Mouse (Mus musculus) liver, adult 2 months (tissue): ENCODE measurements at regions not wholly inside any gene's neighbourhood (a gene's known extent, or its start where the extent isn't known, plus 50 kb on each side); places are given as distances from the start of the nearest gene placed in this dataset.

Experiments
- DNase-seq: peaks from one replicate; pipeline ENCODE4 v3.0.0-alpha.2; 2011; ENCODE audit warnings: low read depth, low spot score; ENCODE audit errors: extremely low read depth
- H3K27ac ChIP-seq: fragments of 200-500 bp; replicated peaks from 2 replicates; pipeline ENCODE4 v1.5.1; 2012; ENCODE audit warnings: low read depth, mild to moderate bottlenecking, control low read depth, inconsistent platforms, low read length; ENCODE audit not compliant: insufficient read depth
- H3K27me3 ChIP-seq: fragments of 200-500 bp; 2 replicates; pipeline ENCODE4 v1.6.1; 2012; ENCODE audit warnings: mild to moderate bottlenecking, moderate library complexity, low read length, inconsistent platforms; ENCODE audit not compliant: control insufficient read depth, insufficient read depth
- H3K36me3 ChIP-seq: fragments of 200-500 bp; 2 replicates; pipeline ENCODE4 v1.6.1; 2012; ENCODE audit warnings: low read length, inconsistent platforms; ENCODE audit not compliant: control insufficient read depth, insufficient read depth
- H3K4me1 ChIP-seq: fragments of 200-500 bp; 2 replicates; pipeline ENCODE4 v1.6.1; 2011; ENCODE audit warnings: low read length; ENCODE audit not compliant: control insufficient read depth, insufficient read depth
- H3K4me3 ChIP-seq: fragments of 200-500 bp; 2 replicates; pipeline ENCODE4 v1.5.1; 2011; ENCODE audit warnings: low read depth, mild to moderate bottlenecking, control low read depth, low read length, moderate library complexity; ENCODE audit not compliant: insufficient read depth
- H3K79me2 ChIP-seq: fragments of 200-500 bp; 2 replicates; pipeline ENCODE4 v1.6.1; 2012; ENCODE audit warnings: inconsistent platforms, mild to moderate bottlenecking, low read length, moderate library complexity; ENCODE audit not compliant: control insufficient read depth, insufficient read depth
- H3K9ac ChIP-seq: fragments of 200-500 bp; 2 replicates; pipeline ENCODE4 v1.6.1; 2012; ENCODE audit warnings: low read depth, mild to moderate bottlenecking, control low read depth, inconsistent platforms, low read length
- CTCF ChIP-seq: fragments of 200-500 bp; IDR thresholded peaks from 2 replicates; pipeline ENCODE4 v1.5.1; 2011; ENCODE audit warnings: low read depth, low read length, control low read depth
- POLR2A ChIP-seq: fragments of 200-500 bp; IDR thresholded peaks from 2 replicates; pipeline ENCODE4 v1.6.1; 2011; ENCODE audit warnings: low read length, control low read depth; ENCODE audit not compliant: insufficient read depth; ENCODE audit errors: extremely low read depth
- WGBS: fragments of 180-500 bp; shearing (Covaris S2); methylation state at CpG from one replicate; pipeline ENCODE4 v1.1.7; 2018; 5-methylcytosine and 5-hydroxymethylcytosine counted together

DNA sequence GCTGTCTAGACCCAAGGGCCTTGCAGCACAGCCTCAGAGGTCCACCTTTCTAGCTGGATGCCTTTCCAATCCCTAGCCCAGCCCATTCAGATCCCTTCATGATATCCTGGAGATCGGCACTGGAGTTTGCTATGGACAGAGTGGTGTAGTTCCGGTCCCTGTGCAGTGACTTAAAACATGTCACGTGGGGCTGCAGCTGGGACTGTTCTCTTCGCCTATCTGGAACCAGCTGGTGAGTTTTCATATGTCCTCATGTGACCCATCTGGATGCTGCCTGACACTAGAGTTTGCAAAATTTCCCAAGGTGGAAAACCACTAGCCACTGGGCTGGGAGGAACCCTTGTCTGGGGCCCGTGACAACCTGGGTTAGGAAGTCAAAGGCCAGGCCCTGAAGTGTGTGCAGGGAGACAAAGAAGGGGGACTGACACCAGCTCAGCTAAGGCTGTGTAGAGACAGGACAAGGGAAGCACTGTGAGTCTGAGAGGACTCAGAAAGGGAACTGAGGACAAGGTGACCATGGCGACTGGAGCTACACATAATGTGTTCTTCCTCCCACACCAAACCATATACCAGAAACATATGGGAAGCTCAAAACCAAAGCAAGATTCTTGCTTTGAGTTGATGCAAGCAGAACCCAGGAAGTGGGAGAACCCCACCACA lies 75.9 kb upstream of the Dazl start:
- 72% methylated on average over 6 of the region's 6 CpGs for WGBS
- Histone ChIP-seq H3K4me3 (no peak overlapping the region), H3K27me3 (no peaks in the 10 kb centered on the region), H3K79me2 (no peaks in the 10 kb centered on the region), H3K9ac (no peak overlapping the region), H3K4me1 (peaks cover 4% of the 10 kb centered on the region; the same call in 1 of the 2 replicates), H3K36me3 (no peaks in the 10 kb centered on the region), H3K27ac (no peak overlapping the region)
- peak; percentile 24 for DNase-seq
- TF ChIP-seq POLR2A (no peak), CTCF (no peak)

DNA sequence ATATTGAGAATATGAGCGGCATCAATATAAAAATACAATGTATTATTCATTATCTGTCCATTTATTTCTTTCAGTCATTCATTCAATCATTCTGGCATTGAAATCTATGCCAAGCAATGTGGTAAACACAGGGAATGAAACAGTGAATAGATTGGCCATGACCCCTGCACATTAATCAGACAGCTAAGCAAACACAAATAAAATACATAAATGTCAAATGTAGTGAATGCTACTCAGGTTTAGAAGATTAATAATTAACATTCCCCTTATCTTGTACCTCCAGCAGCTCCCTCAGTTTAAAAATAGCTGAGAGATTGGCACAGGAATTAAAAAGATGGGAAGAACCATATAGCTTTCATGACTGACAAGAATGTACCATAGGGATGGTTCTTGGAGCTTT lies 77.0 kb upstream of the Dazl start:
- peak; percentile 66 for DNase-seq
- Histone ChIP-seq H3K4me1 (peaks cover 4% of the 10 kb centered on the region; the same call in 1 of the 2 replicates), H3K27me3 (no peaks in the 10 kb centered on the region), H3K79me2 (no peaks in the 10 kb centered on the region), H3K27ac (no peak overlapping the region), H3K36me3 (no peaks in the 10 kb centered on the region), H3K4me3 (no peak overlapping the region), H3K9ac (no peak overlapping the region)
- 94% methylated on average over 1 of the region's 1 CpGs for WGBS
- TF ChIP-seq POLR2A (no peak), CTCF (no peak)

DNA sequence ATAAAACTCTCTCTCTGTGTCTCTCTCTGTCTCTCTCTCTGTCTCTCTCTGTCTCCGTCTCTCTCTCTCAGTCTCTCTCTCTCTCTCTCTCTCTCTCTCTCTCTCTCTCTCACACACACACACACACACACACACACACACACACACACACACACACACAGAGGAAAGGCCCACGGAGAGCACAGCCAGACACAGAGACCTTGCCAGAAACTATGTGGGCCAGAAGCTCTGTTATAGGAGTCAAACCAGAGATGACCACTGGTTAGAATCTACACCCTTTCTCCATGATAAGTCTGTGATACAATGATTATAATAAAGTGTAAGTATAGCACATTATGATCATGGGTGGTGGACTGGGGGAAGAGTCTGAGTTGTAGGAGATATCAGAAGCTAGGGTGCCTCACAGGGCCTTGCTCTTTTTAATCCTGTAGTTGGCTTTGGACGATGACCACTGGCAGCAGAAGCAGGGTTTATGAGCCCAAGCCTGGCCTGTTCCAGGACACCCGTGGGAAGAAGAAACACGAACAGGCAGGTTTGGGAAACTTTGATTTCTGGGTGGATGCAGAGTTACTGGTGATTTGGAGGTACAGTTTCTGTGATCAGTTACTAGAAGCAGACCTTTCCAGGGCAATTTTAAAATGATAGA lies 80.2 kb upstream of the Dazl start:
- Histone ChIP-seq H3K9ac (no peak overlapping the region), H3K79me2 (no peaks in the 10 kb centered on the region), H3K4me1 (peaks cover 13% of the 10 kb centered on the region), H3K27me3 (no peaks in the 10 kb centered on the region), H3K27ac (no peak overlapping the region), H3K36me3 (no peaks in the 10 kb centered on the region), H3K4me3 (no peak overlapping the region)
- 65% methylated on average over 5 of the region's 5 CpGs for WGBS
- no peak for DNase-seq
- no peak for TF ChIP-seq POLR2A
- no peak for TF ChIP-seq CTCF

DNA sequence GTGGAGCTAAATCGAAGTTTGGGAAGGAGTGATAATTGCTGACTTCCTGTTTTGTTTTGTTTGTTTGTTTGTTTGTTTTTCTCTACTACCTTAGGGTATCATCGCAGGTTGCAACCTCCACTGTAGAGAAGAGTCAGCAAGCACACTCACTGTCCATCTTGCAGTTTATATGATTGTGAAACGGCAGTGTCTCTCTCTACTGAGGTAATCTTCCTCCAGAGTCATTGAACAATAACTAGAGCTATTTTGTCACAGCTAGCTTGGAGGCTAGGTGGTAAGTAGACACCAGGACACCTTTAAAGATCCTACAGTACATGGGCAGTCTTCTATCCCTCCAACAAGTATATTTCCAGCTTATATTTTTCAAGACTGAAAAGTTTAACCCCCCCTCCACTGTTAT lies 82.0 kb upstream of the Dazl start:
- no peak overlapping the region for H3K9ac ChIP-seq
- H3K4me3 ChIP-seq = no peak overlapping the region
- WGBS = 73% methylated on average over 3 of the region's 3 CpGs
- DNase-seq = no peak
- H3K79me2 ChIP-seq = no peaks in the 10 kb centered on the region
- TF ChIP-seq POLR2A (no peak), CTCF (no peak)
- no peaks in the 10 kb centered on the region for H3K27me3 ChIP-seq
- no peak overlapping the region for H3K27ac ChIP-seq
- H3K36me3 ChIP-seq = no peaks in the 10 kb centered on the region
- H3K4me1 ChIP-seq = peaks cover 8% of the 10 kb centered on the region; the same call in 1 of the 2 replicates

DNA sequence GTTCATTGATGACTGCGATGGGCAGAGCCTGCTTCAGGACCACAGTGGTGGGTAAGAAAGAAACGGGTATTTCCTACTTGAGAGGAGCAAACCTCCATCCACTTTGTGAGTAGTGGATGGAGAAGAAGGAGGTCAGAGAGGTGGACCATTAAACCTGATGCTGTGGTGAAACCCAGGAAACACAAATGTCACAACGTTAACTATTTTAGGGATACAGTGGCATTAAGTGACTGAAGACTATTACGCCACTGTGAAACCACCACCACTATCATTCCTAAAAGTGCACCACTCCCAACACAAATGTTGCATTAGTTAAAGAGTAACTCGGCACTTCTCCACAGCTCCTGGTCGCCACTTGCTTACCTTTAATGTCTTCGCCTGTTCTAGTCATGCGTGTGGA lies 83.3 kb upstream of the Dazl start:
- no peak overlapping the region for H3K9ac ChIP-seq
- H3K4me3 ChIP-seq = no peak overlapping the region
- DNase-seq = peak; percentile 48
- H3K4me1 ChIP-seq = peaks cover 8% of the 10 kb centered on the region; the same call in 1 of the 2 replicates
- H3K27me3 ChIP-seq = no peaks in the 10 kb centered on the region
- no peak overlapping the region for H3K27ac ChIP-seq
- H3K36me3 ChIP-seq = no peaks in the 10 kb centered on the region
- WGBS = 46% methylated on average over 8 of the region's 8 CpGs
- TF ChIP-seq CTCF (no peak), POLR2A (no peak)
- no peaks in the 10 kb centered on the region for H3K79me2 ChIP-seq
